Mouse (Mus musculus): ENCODE measurements around the gene Jpt1. TPM values are rescaled to one million over a fixed set of nuclear protein-coding genes. Genes with fewer than 3 reads are reported as not detected.
"Not testable (repeated sequence)": the region's sequence is repeated elsewhere in the genome, so short reads cannot be mapped to it uniquely, and the experiment has no call there.

Gene Jpt1
- polyA plus RNA-seq, 1 experiment from 2014 or later: 1,336 TPM

- H3K4me2 ChIP-seq (ENCODE audit: low read length): peak overlapping the region; percentile 65
- H3K4me1 ChIP-seq (ENCODE audit: control insufficient read depth, insufficient read depth, low read depth, low read length): peaks cover 13% of the 10 kb centered on the region
- peak overlapping the region; percentile 99 for H3K27ac ChIP-seq (ENCODE audit: low read depth, low read length)
- no peaks in the 10 kb centered on the region for H3K27me3 ChIP-seq (replicated peaks; ENCODE audit: control insufficient read depth, insufficient read depth, low read length)
- WGBS: 6% methylated on average over 11 of the region's 11 CpGs
- H3K9me3 ChIP-seq (ENCODE audit: control insufficient read depth, low read length): no peaks in the 10 kb centered on the region
- peak overlapping the region; percentile 84 for H3K4me3 ChIP-seq (ENCODE audit: low read length)
- ATAC-seq: no peak
- peak overlapping the region; percentile 86 for H3K9ac ChIP-seq (ENCODE audit: low read depth, low read length)
- H3K36me3 ChIP-seq (ENCODE audit: control insufficient read depth, insufficient read depth, low read length): peaks cover 24% of the 10 kb centered on the region
Observed at GRCm38 (mm10) chr11:115534759-115535371, 20.7 kb upstream of the Jpt1 start.

GRCm38 (mm10) chr11:115526446-115526845, 12.3 kb upstream of the Jpt1 start:
- not testable (repeated sequence) for ATAC-seq; H3K4me3 ChIP-seq (ENCODE audit: low read length); H3K9me3 ChIP-seq (ENCODE audit: control insufficient read depth, low read length); H3K4me1 ChIP-seq (ENCODE audit: control insufficient read depth, insufficient read depth, low read depth, low read length); H3K27me3 ChIP-seq (replicated peaks; ENCODE audit: control insufficient read depth, insufficient read depth, low read length); H3K9ac ChIP-seq (ENCODE audit: low read depth, low read length); H3K4me2 ChIP-seq (ENCODE audit: low read length); H3K27ac ChIP-seq (ENCODE audit: low read depth, low read length)
- H3K36me3 ChIP-seq (ENCODE audit: control insufficient read depth, insufficient read depth, low read length): peaks cover 37% of the 10 kb centered on the region
- WGBS: 88% methylated on average over 3 of the region's 3 CpGs

- no peaks in the 10 kb centered on the region for H3K4me1 ChIP-seq (ENCODE audit: control insufficient read depth, insufficient read depth, low read depth, low read length)
- no peak for ATAC-seq
- H3K4me2 ChIP-seq (ENCODE audit: low read length): no peak overlapping the region
- WGBS: 71% methylated on average over 2 of the region's 2 CpGs
- no peak overlapping the region for H3K27ac ChIP-seq (ENCODE audit: low read depth, low read length)
- H3K9me3 ChIP-seq (ENCODE audit: control insufficient read depth, low read length): no peaks in the 10 kb centered on the region
- H3K27me3 ChIP-seq (replicated peaks; ENCODE audit: control insufficient read depth, insufficient read depth, low read length): no peaks in the 10 kb centered on the region
- peaks cover 20% of the 10 kb centered on the region for H3K36me3 ChIP-seq (ENCODE audit: control insufficient read depth, insufficient read depth, low read length)
- H3K4me3 ChIP-seq (ENCODE audit: low read length): no peak overlapping the region
- H3K9ac ChIP-seq (ENCODE audit: low read depth, low read length): no peak overlapping the region
Observed at GRCm38 (mm10) chr11:115522703-115523102, 8.5 kb upstream of the Jpt1 start.

- Histone ChIP-seq H3K9me3 (ENCODE audit: control insufficient read depth, low read length) (no peaks in the 10 kb centered on the region), H3K9ac (ENCODE audit: low read depth, low read length) (no peak overlapping the region), H3K27me3 (replicated peaks; ENCODE audit: control insufficient read depth, insufficient read depth, low read length) (no peaks in the 10 kb centered on the region), H3K4me2 (ENCODE audit: low read length) (no peak overlapping the region), H3K27ac (ENCODE audit: low read depth, low read length) (no peak overlapping the region), H3K36me3 (ENCODE audit: control insufficient read depth, insufficient read depth, low read length) (peaks cover 20% of the 10 kb centered on the region), H3K4me1 (ENCODE audit: control insufficient read depth, insufficient read depth, low read depth, low read length) (no peaks in the 10 kb centered on the region), H3K4me3 (ENCODE audit: low read length) (no peak overlapping the region)
- ATAC-seq: no peak
- 89% methylated on average over 2 of the region's 2 CpGs for WGBS
Observed at GRCm38 (mm10) chr11:115522238-115522637, 8.1 kb upstream of the Jpt1 start.

GRCm38 (mm10) chr11:115521080-115521479, 6.9 kb upstream of the Jpt1 start:
- Histone ChIP-seq H3K27ac (ENCODE audit: low read depth, low read length) (no peak overlapping the region), H3K4me1 (ENCODE audit: control insufficient read depth, insufficient read depth, low read depth, low read length) (no peaks in the 10 kb centered on the region), H3K9ac (ENCODE audit: low read depth, low read length) (no peak overlapping the region), H3K36me3 (ENCODE audit: control insufficient read depth, insufficient read depth, low read length) (peaks cover 16% of the 10 kb centered on the region), H3K27me3 (replicated peaks; ENCODE audit: control insufficient read depth, insufficient read depth, low read length) (no peaks in the 10 kb centered on the region), H3K4me3 (ENCODE audit: low read length) (no peak overlapping the region), H3K4me2 (ENCODE audit: low read length) (no peak overlapping the region), H3K9me3 (ENCODE audit: control insufficient read depth, low read length) (no peaks in the 10 kb centered on the region)
- WGBS: 85% methylated on average over 4 of the region's 4 CpGs
- ATAC-seq: no peak

GRCm38 (mm10) chr11:115520218-115520617, 6.0 kb upstream of the Jpt1 start:
- WGBS: 60% methylated on average over 2 of the region's 2 CpGs
- Histone ChIP-seq H3K9ac (ENCODE audit: low read depth, low read length) (no peak overlapping the region), H3K27me3 (replicated peaks; ENCODE audit: control insufficient read depth, insufficient read depth, low read length) (no peaks in the 10 kb centered on the region), H3K4me3 (ENCODE audit: low read length) (no peak overlapping the region), H3K4me2 (ENCODE audit: low read length) (no peak overlapping the region), H3K4me1 (ENCODE audit: control insufficient read depth, insufficient read depth, low read depth, low read length) (no peaks in the 10 kb centered on the region), H3K36me3 (ENCODE audit: control insufficient read depth, insufficient read depth, low read length) (peaks cover 8% of the 10 kb centered on the region; the same call in 1 of the 2 replicates), H3K9me3 (ENCODE audit: control insufficient read depth, low read length) (no peaks in the 10 kb centered on the region), H3K27ac (ENCODE audit: low read depth, low read length) (no peak overlapping the region)
- no peak for ATAC-seq

GRCm38 (mm10) chr11:115519581-115519980, 5.4 kb upstream of the Jpt1 start:
- Histone ChIP-seq H3K4me3 (ENCODE audit: low read length) (no peak overlapping the region), H3K9ac (ENCODE audit: low read depth, low read length) (no peak overlapping the region), H3K9me3 (ENCODE audit: control insufficient read depth, low read length) (no peaks in the 10 kb centered on the region), H3K4me1 (ENCODE audit: control insufficient read depth, insufficient read depth, low read depth, low read length) (no peaks in the 10 kb centered on the region), H3K36me3 (ENCODE audit: control insufficient read depth, insufficient read depth, low read length) (peaks cover 7% of the 10 kb centered on the region; the same call in 1 of the 2 replicates), H3K27ac (ENCODE audit: low read depth, low read length) (no peak overlapping the region), H3K4me2 (ENCODE audit: low read length) (no peak overlapping the region), H3K27me3 (replicated peaks; ENCODE audit: control insufficient read depth, insufficient read depth, low read length) (no peaks in the 10 kb centered on the region)
- ATAC-seq: no peak
- WGBS: 87% methylated on average over 3 of the region's 3 CpGs

GRCm38 (mm10) chr11:115518693-115519092, 4.5 kb upstream of the Jpt1 start:
- Histone ChIP-seq H3K9ac (ENCODE audit: low read depth, low read length) (no peak overlapping the region), H3K27me3 (replicated peaks; ENCODE audit: control insufficient read depth, insufficient read depth, low read length) (no peaks in the 10 kb centered on the region), H3K4me2 (ENCODE audit: low read length) (no peak overlapping the region), H3K4me1 (ENCODE audit: control insufficient read depth, insufficient read depth, low read depth, low read length) (no peaks in the 10 kb centered on the region), H3K9me3 (ENCODE audit: control insufficient read depth, low read length) (no peaks in the 10 kb centered on the region), H3K36me3 (ENCODE audit: control insufficient read depth, insufficient read depth, low read length) (peaks cover 4% of the 10 kb centered on the region; the same call in 1 of the 2 replicates), H3K4me3 (ENCODE audit: low read length) (no peak overlapping the region), H3K27ac (ENCODE audit: low read depth, low read length) (no peak overlapping the region)
- ATAC-seq: no peak
- 73% methylated on average over 9 of the region's 9 CpGs for WGBS

GRCm38 (mm10) chr11:115516942-115517341, 2.8 kb upstream of the Jpt1 start:
- ATAC-seq: no peak
- no peak overlapping the region for H3K4me3 ChIP-seq (ENCODE audit: low read length)
- H3K4me1 ChIP-seq (ENCODE audit: control insufficient read depth, insufficient read depth, low read depth, low read length): peaks cover 2% of the 10 kb centered on the region; the same call in 1 of the 2 replicates
- no peak overlapping the region for H3K27ac ChIP-seq (ENCODE audit: low read depth, low read length)
- H3K36me3 ChIP-seq (ENCODE audit: control insufficient read depth, insufficient read depth, low read length): no peaks in the 10 kb centered on the region
- no peaks in the 10 kb centered on the region for H3K9me3 ChIP-seq (ENCODE audit: control insufficient read depth, low read length)
- 81% methylated on average over 5 of the region's 5 CpGs for whole genome bisulfite sequencing
- H3K27me3 ChIP-seq (replicated peaks; ENCODE audit: control insufficient read depth, insufficient read depth, low read length): no peaks in the 10 kb centered on the region
- H3K9ac ChIP-seq (ENCODE audit: low read depth, low read length): no peak overlapping the region
- H3K4me2 ChIP-seq (ENCODE audit: low read length): no peak overlapping the region

All from hindbrain, embryonic 16.5 days (tissue).